Mouse (Mus musculus): ENCODE data around the gene Cat.

Gene Cat

GRCm38 (mm10) chr2:103477456-103477855 is 7.5 kb downstream of the Cat start:
- DNase-seq (ENCODE audit: low spot score) = no peak

GRCm38 (mm10) chr2:103476657-103477056 is 8.3 kb downstream of the Cat start:
- DNase-seq (ENCODE audit: low spot score) = no peak

- no peak for DNase-seq (ENCODE audit: low spot score)
These were observed 8.8 kb downstream of the Cat start for GRCm38 (mm10) chr2:103476180-103476579.

GRCm38 (mm10) chr2:103473362-103473761 is 11.6 kb downstream of the Cat start:
- DNase-seq (ENCODE audit: low spot score) = no peak

- DNase-seq (ENCODE audit: low spot score) = no peak
These were observed 17.9 kb downstream of the Cat start for GRCm38 (mm10) chr2:103466984-103467588.

GRCm38 (mm10) chr2:103466272-103466671 is 18.7 kb downstream of the Cat start:
- DNase-seq (ENCODE audit: low spot score) = no peak

- no peak for DNase-seq (ENCODE audit: low spot score)
These were observed 19.5 kb downstream of the Cat start for GRCm38 (mm10) chr2:103465429-103465828.

GRCm38 (mm10) chr2:103464524-103464923 is 20.4 kb downstream of the Cat start:
- no peak for DNase-seq (ENCODE audit: low spot score)

GRCm38 (mm10) chr2:103462746-103463145 is 22.2 kb downstream of the Cat start:
- DNase-seq (ENCODE audit: low spot score) = no peak

- DNase-seq (ENCODE audit: low spot score) = no peak
These were observed 23.2 kb downstream of the Cat start for GRCm38 (mm10) chr2:103461743-103462142.

GRCm38 (mm10) chr2:103461210-103461609 is 23.8 kb downstream of the Cat start:
- no peak for DNase-seq (ENCODE audit: low spot score)

- no peak for DNase-seq (ENCODE audit: low spot score)
These were observed 25.9 kb downstream of the Cat start for GRCm38 (mm10) chr2:103459069-103459468.

- no peak for DNase-seq (ENCODE audit: low spot score)
These were observed 27.3 kb downstream of the Cat start for GRCm38 (mm10) chr2:103457628-103458027.

GRCm38 (mm10) chr2:103457048-103457447 is 27.9 kb downstream of the Cat start:
- DNase-seq (ENCODE audit: low spot score) = no peak

- DNase-seq (ENCODE audit: low spot score) = peak; percentile 85
These were observed 28.3 kb downstream of the Cat start for GRCm38 (mm10) chr2:103456646-103457045.

GRCm38 (mm10) chr2:103455748-103456147 is 29.2 kb downstream of the Cat start:
- no peak for DNase-seq (ENCODE audit: low spot score)

GRCm38 (mm10) chr2:103452550-103452949 is 32.4 kb downstream of the Cat start:
- DNase-seq (ENCODE audit: low spot score) = peak; percentile 30

GRCm38 (mm10) chr2:103450267-103450666 is 34.7 kb downstream of the Cat start:
- no peak for DNase-seq (ENCODE audit: low spot score)

GRCm38 (mm10) chr2:103449813-103450212 is 35.1 kb downstream of the Cat start:
- no peak for DNase-seq (ENCODE audit: low spot score)

- DNase-seq (ENCODE audit: low spot score) = no peak
These were observed 35.9 kb downstream of the Cat start for GRCm38 (mm10) chr2:103448947-103449560.

- DNase-seq (ENCODE audit: low spot score) = no peak
These were observed 38.6 kb downstream of the Cat start for GRCm38 (mm10) chr2:103446326-103446725.

GRCm38 (mm10) chr2:103445776-103446175 is 39.2 kb downstream of the Cat start:
- peak; percentile 68 for DNase-seq (ENCODE audit: low spot score)

- DNase-seq (ENCODE audit: low spot score) = peak; percentile 86
These were observed 45.2 kb downstream of the Cat start for GRCm38 (mm10) chr2:103439710-103440109.

- no peak for DNase-seq (ENCODE audit: low spot score)
These were observed 45.8 kb downstream of the Cat start for GRCm38 (mm10) chr2:103439071-103439622.
